Mouse (Mus musculus): Measurements from ENCODE around the gene Ucp2. TPM values are rescaled to one million over a fixed set of nuclear protein-coding genes. Genes with fewer than 3 reads are reported as not detected.

Ucp2 gene
- polyA plus RNA-seq, 1 experiment from 2014 or later, result 71.5 TPM

DNA sequence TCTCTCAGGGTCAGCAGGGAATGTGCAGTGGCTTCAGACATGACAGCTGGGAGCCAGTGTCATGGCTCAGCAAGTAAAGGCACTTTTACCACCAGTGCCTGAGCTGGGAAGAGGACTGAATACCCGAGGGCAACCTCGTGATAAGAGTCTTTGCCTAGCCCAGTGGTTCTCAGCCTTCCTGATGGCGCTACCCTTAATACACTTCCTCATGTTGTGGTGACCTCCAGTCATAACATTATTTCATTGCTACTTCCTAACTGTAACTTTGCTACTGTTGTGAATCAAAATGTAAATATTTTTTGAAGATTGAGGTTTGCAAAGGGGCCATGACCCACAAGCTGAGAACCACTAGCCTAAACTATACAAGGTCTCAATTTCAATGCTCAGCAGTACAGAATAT, 15.5 kb downstream of the Ucp2 start:
- no peaks in the 10 kb centered on the region for H3K36me3 ChIP-seq
- no peak for ATAC-seq (ENCODE audit: low FRiP score)
- no peak overlapping the region for H3K27ac ChIP-seq (replicated peaks)
- H3K4me1 ChIP-seq, result peaks cover 3% of the 10 kb centered on the region; the same call in 1 of the 2 replicates
- no peaks in the 10 kb centered on the region for H3K9me3 ChIP-seq (replicated peaks)
- no peak overlapping the region for H3K9ac ChIP-seq (replicated peaks)
- no peak overlapping the region for H3K4me3 ChIP-seq (replicated peaks)
- no peak overlapping the region for H3K4me2 ChIP-seq
- no peaks in the 10 kb centered on the region for H3K27me3 ChIP-seq (replicated peaks)
- whole genome bisulfite sequencing, result 43% methylated on average over 3 of the region's 3 CpGs

DNA sequence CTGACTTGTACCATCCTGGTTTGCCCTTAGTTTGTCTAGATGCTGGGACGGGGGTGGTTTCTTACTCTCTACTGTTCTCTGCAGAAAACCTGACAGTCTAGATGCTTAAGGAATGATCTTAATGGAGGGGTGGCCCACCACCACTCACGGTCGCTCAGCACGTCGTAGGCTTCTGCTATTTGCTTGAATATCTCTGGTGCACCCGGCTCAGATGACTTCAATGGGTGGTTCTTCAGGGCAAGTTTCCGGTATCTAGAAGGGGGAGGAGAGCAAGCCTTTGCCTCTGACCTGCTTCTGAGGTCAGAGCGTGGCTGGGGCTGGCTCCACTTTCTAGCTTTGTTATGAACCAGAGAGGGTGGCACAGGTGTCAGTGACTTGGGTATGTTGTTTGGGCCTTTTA, 18.5 kb downstream of the Ucp2 start:
- H3K36me3 ChIP-seq, result no peaks in the 10 kb centered on the region
- H3K4me2 ChIP-seq, result no peak overlapping the region
- 87% methylated on average over 8 of the region's 8 CpGs for WGBS
- ATAC-seq (ENCODE audit: low FRiP score), result no peak
- no peak overlapping the region for H3K27ac ChIP-seq (replicated peaks)
- H3K27me3 ChIP-seq (replicated peaks), result no peaks in the 10 kb centered on the region
- peaks cover 7% of the 10 kb centered on the region; the same call in 1 of the 2 replicates for H3K4me1 ChIP-seq
- H3K9me3 ChIP-seq (replicated peaks), result no peaks in the 10 kb centered on the region
- no peak overlapping the region for H3K4me3 ChIP-seq (replicated peaks)
- no peak overlapping the region for H3K9ac ChIP-seq (replicated peaks)

DNA sequence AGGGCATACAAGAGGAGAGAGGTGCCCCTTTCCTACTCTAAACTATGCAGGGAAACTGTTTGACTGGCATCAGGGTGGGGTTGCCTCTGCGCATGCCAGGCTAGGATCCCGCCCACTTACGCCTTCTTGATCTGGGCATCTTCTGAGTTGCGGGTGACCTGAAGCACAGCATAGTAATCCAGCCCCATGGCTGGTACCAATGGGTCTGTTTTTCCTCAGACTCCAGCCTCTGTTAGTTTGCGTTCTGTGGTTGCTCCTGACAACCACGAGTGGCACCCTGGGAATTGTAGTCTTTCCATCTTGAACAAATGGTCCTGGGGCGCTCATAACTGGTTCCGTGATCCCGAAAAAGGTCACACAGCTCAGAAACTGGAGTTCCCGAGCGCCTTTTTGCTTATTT, 21.4 kb downstream of the Ucp2 start, which contains the start of gene Dnajb13:
Dnajb13 (minus strand) TSS at position 388 of the 400 bp plus-strand sequence.
- H3K36me3 ChIP-seq, result no peaks in the 10 kb centered on the region
- H3K27me3 ChIP-seq (replicated peaks), result no peaks in the 10 kb centered on the region
- no peak within 1 kb of the TSS for H3K9ac ChIP-seq (replicated peaks)
- peak; percentile 76; the same call in 1 of the 2 replicates for ATAC-seq (ENCODE audit: low FRiP score)
- peaks cover 4% of the 10 kb centered on the region; the same call in 1 of the 2 replicates for H3K4me1 ChIP-seq
- H3K9me3 ChIP-seq (replicated peaks), result no peaks in the 10 kb centered on the region
- 39% methylated on average over 11 of the region's 11 CpGs for WGBS
- no peak within 1 kb of the TSS for H3K27ac ChIP-seq (replicated peaks)
- H3K4me2 ChIP-seq, result peak within 1 kb of the TSS; percentile 35
- no peak within 1 kb of the TSS for H3K4me3 ChIP-seq (replicated peaks)

GRCm38 (mm10) chr7:100520204-100520603, 27.1 kb downstream of the Ucp2 start:
- Histone ChIP-seq H3K36me3 (no peaks in the 10 kb centered on the region), H3K9me3 (replicated peaks) (no peaks in the 10 kb centered on the region), H3K4me3 (replicated peaks) (no peak overlapping the region), H3K4me2 (no peak overlapping the region), H3K9ac (replicated peaks) (no peak overlapping the region), H3K27ac (replicated peaks) (no peak overlapping the region), H3K4me1 (no peaks in the 10 kb centered on the region), H3K27me3 (replicated peaks) (no peaks in the 10 kb centered on the region)
- 71% methylated on average over 7 of the region's 7 CpGs for WGBS
- no peak for ATAC-seq (ENCODE audit: low FRiP score)

DNA sequence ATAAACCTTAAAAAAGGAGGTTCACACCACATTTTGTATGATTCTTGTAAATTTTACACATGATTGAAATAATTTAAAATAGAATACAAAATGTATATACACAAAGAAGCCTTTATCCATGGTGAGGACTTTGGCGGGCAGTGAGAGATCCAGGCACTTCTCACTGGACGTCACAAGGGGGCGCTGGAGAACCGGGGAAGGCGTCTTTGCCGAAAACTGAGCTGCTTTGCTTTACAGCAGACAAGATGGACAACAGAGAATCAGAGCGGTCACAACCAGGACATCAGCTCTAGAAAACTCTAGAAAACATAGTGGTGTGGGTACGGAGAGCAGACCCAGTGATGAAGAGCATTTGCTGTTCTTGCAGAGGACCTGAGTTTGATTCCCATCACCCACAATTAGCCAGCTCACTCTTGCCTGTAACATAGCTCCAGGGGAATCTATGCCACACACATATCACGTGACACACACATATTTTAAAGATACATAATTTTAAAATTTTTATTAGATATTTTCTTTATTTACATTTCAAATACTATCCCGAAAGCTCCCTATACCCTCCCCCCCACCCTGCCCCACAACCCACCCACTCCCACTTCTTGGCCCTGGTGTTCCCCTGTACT, 27.6 kb downstream of the Ucp2 start:
- Histone ChIP-seq H3K27ac (replicated peaks) (no peak overlapping the region), H3K4me2 (peak overlapping the region; percentile 20; the same call in 1 of the 2 replicates), H3K9ac (replicated peaks) (no peak overlapping the region), H3K27me3 (replicated peaks) (no peaks in the 10 kb centered on the region), H3K9me3 (replicated peaks) (no peaks in the 10 kb centered on the region), H3K4me1 (no peaks in the 10 kb centered on the region), H3K36me3 (no peaks in the 10 kb centered on the region), H3K4me3 (replicated peaks) (no peak overlapping the region)
- 23% methylated on average over 10 of the region's 10 CpGs for WGBS
- ATAC-seq (ENCODE audit: low FRiP score), result peak; percentile 59

DNA sequence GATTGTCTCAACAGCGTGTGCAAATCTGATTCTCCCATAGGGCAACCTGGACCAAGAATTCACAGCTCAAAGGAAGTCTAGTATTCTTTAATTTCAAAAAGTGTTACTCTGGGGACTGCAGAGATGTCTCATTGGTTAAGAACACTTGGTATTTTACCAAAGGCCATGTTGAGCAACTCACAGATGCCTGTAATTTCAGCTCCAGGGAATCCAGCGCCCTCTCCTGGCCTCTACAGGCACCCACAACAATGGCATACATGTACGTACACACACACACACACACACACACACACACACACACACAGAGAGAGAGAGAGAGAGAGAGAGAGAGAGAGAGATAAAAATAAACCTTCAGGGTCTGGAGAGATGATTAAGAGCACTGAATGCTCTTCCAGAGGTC, 29.1 kb downstream of the Ucp2 start:
- Histone ChIP-seq H3K36me3 (no peaks in the 10 kb centered on the region), H3K4me3 (replicated peaks) (no peak overlapping the region), H3K27me3 (replicated peaks) (no peaks in the 10 kb centered on the region), H3K9me3 (replicated peaks) (no peaks in the 10 kb centered on the region), H3K4me1 (no peaks in the 10 kb centered on the region), H3K9ac (replicated peaks) (no peak overlapping the region), H3K27ac (replicated peaks) (no peak overlapping the region), H3K4me2 (no peak overlapping the region)
- ATAC-seq (ENCODE audit: low FRiP score), result no peak
- 83% methylated on average over 3 of the region's 3 CpGs for WGBS

- no peak overlapping the region for H3K9ac ChIP-seq (replicated peaks)
- no peak for ATAC-seq (ENCODE audit: low FRiP score)
- WGBS, result 79% methylated on average over 8 of the region's 8 CpGs
Observed at GRCm38 (mm10) chr7:100524669-100525068, 31.5 kb downstream of the Ucp2 start.

GRCm38 (mm10) chr7:100530766-100531165, 37.6 kb downstream of the Ucp2 start:
- no peak overlapping the region for H3K4me2 ChIP-seq
- no peak overlapping the region for H3K27ac ChIP-seq (replicated peaks)
- WGBS, result 93% methylated on average over 5 of the region's 5 CpGs
- H3K9me3 ChIP-seq (replicated peaks), result no peaks in the 10 kb centered on the region
- 0 out of 2 replicates have a peak, but pooled peaks cover 4% of the 10 kb centered on the region for H3K4me1 ChIP-seq
- ATAC-seq (ENCODE audit: low FRiP score), result no peak
- H3K9ac ChIP-seq (replicated peaks), result no peak overlapping the region
- no peaks in the 10 kb centered on the region for H3K27me3 ChIP-seq (replicated peaks)
- H3K4me3 ChIP-seq (replicated peaks), result no peak overlapping the region
- no peaks in the 10 kb centered on the region for H3K36me3 ChIP-seq

More at GRCm38 (mm10) chr7:100524669-100525068, 31.5 kb downstream of the Ucp2 start:
- H3K27ac ChIP-seq (replicated peaks), result no peak overlapping the region
- 0 out of 2 replicates have a peak, but pooled peaks cover 4% of the 10 kb centered on the region for H3K4me1 ChIP-seq
- H3K4me2 ChIP-seq, result no peak overlapping the region
- H3K4me3 ChIP-seq (replicated peaks), result no peak overlapping the region
- H3K9me3 ChIP-seq (replicated peaks), result no peaks in the 10 kb centered on the region
- H3K27me3 ChIP-seq (replicated peaks), result no peaks in the 10 kb centered on the region
- no peaks in the 10 kb centered on the region for H3K36me3 ChIP-seq

- no peak overlapping the region for H3K9ac ChIP-seq (replicated peaks)
- no peak for ATAC-seq (ENCODE audit: low FRiP score)
- peaks cover 12% of the 10 kb centered on the region for H3K4me1 ChIP-seq
- H3K9me3 ChIP-seq (replicated peaks), result no peaks in the 10 kb centered on the region
- 78% methylated on average over 2 of the region's 2 CpGs for WGBS
- no peak overlapping the region for H3K27ac ChIP-seq (replicated peaks)
- no peak overlapping the region for H3K4me3 ChIP-seq (replicated peaks)
- no peaks in the 10 kb centered on the region for H3K27me3 ChIP-seq (replicated peaks)
- H3K4me2 ChIP-seq, result no peak overlapping the region
- no peaks in the 10 kb centered on the region for H3K36me3 ChIP-seq
Observed at GRCm38 (mm10) chr7:100533503-100533902, 40.4 kb downstream of the Ucp2 start.

DNA sequence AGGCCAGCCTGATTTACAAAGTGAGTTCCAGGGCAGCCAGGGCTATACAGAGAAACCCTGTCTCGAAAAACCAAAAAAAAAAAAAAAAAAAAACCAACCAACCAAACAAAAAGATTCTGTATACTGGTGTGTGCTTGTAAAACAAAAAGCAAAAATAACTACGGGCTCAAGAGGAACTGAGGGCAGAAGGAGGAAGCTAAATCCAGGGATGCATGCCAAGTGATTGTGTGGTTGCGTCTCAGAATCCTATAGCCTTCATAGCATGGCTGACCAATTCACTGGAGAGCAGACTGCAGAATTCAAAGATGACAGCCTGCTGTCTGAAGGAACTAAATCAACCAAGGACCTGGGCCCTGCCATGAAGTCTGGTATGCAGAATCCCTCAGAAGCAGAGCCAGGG, 41.1 kb downstream of the Ucp2 start:
- H3K4me2 ChIP-seq, result no peak overlapping the region
- H3K27me3 ChIP-seq (replicated peaks), result no peaks in the 10 kb centered on the region
- H3K9ac ChIP-seq (replicated peaks), result no peak overlapping the region
- H3K4me1 ChIP-seq, result peaks cover 12% of the 10 kb centered on the region
- H3K4me3 ChIP-seq (replicated peaks), result no peak overlapping the region
- no peaks in the 10 kb centered on the region for H3K9me3 ChIP-seq (replicated peaks)
- no peak overlapping the region for H3K27ac ChIP-seq (replicated peaks)
- peaks cover 3% of the 10 kb centered on the region for H3K36me3 ChIP-seq
- ATAC-seq (ENCODE audit: low FRiP score), result no peak
- WGBS, result 93% methylated on average over 3 of the region's 3 CpGs

DNA sequence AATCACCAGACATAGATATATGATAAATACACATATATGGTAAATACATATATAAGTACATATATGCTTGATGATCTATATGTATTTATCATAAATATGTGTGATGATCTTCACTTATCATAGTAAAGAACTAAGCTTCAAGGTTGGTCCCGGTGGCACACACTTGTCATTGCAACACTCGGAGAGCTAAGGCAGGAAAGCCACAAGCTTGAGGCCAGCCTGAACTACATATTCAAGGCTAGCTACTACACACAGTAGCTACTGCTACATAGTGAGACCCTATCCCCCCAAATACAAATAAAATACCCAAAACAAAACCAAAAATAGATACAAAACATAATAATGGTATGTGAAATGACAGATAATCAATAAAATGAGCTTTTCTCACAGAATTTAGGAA, 42.7 kb downstream of the Ucp2 start:
- 79% methylated on average over 2 of the region's 2 CpGs for WGBS
- Histone ChIP-seq H3K27ac (replicated peaks) (no peak overlapping the region), H3K9me3 (replicated peaks) (no peaks in the 10 kb centered on the region), H3K36me3 (peaks cover 19% of the 10 kb centered on the region), H3K4me3 (replicated peaks) (no peak overlapping the region), H3K4me2 (no peak overlapping the region), H3K4me1 (peaks cover 12% of the 10 kb centered on the region), H3K9ac (replicated peaks) (no peak overlapping the region), H3K27me3 (replicated peaks) (no peaks in the 10 kb centered on the region)
- no peak for ATAC-seq (ENCODE audit: low FRiP score)

DNA sequence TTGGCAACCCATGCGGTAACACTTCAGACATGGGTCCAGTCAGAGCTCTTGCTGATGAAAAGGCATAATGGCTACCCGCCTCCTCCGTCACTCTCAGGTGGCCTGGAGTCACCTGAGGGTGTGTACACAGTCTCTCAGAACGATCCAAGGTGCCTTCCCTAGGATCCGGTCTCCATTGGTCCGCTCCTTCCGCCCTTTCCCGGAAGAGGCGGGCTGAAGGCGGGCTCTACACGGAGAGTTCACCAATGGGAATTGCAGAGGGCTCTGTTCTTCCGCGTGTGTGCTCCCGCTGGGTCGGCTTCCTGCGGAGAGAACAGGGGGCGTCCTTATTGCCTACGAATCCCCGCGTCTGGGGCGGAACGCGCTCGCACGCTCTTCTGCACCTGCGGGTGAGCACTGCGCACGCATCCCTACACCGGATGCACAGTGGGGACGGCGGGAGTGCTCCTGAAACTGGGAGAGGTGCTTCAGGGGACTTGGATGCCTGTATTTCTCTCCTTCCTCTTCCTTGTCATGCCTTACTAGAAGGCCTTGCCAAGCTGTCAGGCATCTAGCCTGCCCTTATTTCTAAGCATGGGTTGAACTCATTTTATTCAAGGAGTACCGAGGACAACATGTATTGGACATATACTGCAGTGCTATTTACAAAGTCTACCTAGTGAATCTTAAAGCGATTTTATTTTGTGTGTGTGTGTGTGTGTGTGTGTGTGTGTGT, 43.8 kb downstream of the Ucp2 start, which contains the start of gene Coa4:
Coa4 (plus strand) TSS at position 268 of the 715 bp plus-strand sequence.
- under 1% methylated on average over 33 of the region's 33 CpGs for WGBS
- Histone ChIP-seq H3K9ac (replicated peaks) (peak within 1 kb of the TSS; percentile 82), H3K36me3 (peaks cover 19% of the 10 kb centered on the region), H3K4me2 (peak within 1 kb of the TSS; percentile 66), H3K4me1 (peaks cover 12% of the 10 kb centered on the region), H3K4me3 (replicated peaks) (peak within 1 kb of the TSS; percentile 76), H3K27me3 (replicated peaks) (no peaks in the 10 kb centered on the region), H3K27ac (replicated peaks) (peak within 1 kb of the TSS; percentile 94), H3K9me3 (replicated peaks) (no peaks in the 10 kb centered on the region)
- peak; percentile 100 for ATAC-seq (ENCODE audit: low FRiP score)
